Mouse (Mus musculus) thymus, adult 2 months (tissue): ENCODE data around the gene Mpp4.

Experiments used
- CTCF ChIP-seq: fragments of 200-500 bp; IDR thresholded peaks from 2 replicates; pipeline ENCODE4 v1.5.1; 2012; ENCODE audit warnings: mild to moderate bottlenecking, control low read depth, low read length, moderate library complexity, borderline replicate concordance; ENCODE audit not compliant: control insufficient read depth, poor library complexity, insufficient read depth; ENCODE audit errors: extremely low read depth
- POLR2A ChIP-seq: fragments of 200-500 bp; IDR thresholded peaks from 2 replicates; pipeline ENCODE4 v1.6.1; 2012; ENCODE audit warnings: mild to moderate bottlenecking, low read length, control low read depth, moderate library complexity; ENCODE audit not compliant: control insufficient read depth, poor library complexity, insufficient read depth; ENCODE audit errors: extremely low read depth

DNA sequence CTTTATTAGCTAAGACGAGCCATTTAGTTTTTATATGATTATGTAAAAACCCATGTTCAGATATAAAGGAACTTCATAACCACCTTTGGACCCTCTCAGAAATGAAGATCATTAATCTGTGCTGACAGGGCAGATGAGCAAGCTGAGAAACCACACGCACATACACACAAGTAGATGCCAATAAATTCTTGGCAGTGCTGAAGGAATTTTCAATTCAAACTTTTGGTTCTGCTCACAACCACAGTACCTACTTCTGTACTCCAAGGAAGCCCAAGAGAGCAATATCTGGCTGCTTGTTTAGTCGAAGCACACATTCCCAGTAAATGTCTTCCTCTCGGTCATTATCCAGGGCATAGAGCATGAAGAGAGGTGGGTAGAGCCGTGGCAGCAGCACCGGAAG is 6.4 kb upstream of the Mpp4 start:
- no peak for TF ChIP-seq POLR2A
- no peak for TF ChIP-seq CTCF
